Mouse (Mus musculus) left cerebral cortex, postnatal 14 days (tissue): ENCODE data around the gene Mroh2a. TPM values are rescaled to one million over a fixed set of nuclear protein-coding genes. Genes with fewer than 3 reads are reported as not detected.

Experiments used
- DNase-seq, 2 experiments: peaks; one replicate each; pipeline ENCODE4 v3.0.0; 2021 to 2022; ENCODE audit warnings: low spot score in 2 of 2, mixed read lengths in 1 of 2
- intact Hi-C: fragments of 180-260 bp; cut with DNase I; formaldehyde crosslinking; loops from one replicate; pipeline ENCODE4 v1.15.1; 2025
- long read RNA-seq, 2 experiments: library from polyadenylated mRNA; stranded (forward); transcript quantifications; one replicate each; pipeline ENCODE4 v2.0.0; 2021
- total RNA-seq, 2 experiments: library from RNA; stranded (reverse); gene quantifications; 2 replicates each; pipeline ENCODE4 v1.2.3; 2021

Mroh2a gene
- total RNA-seq = under 1 TPM; 0.04 to 0.06 TPM
- long read RNA-seq, experiment 1 = 0 reads
- long read RNA-seq, experiment 2 = 0 reads

GRCm38 (mm10) chr1:88226670-88227379 lies at the start of gene Mroh2a:
TSS of gene Mroh2a (plus strand) at chr1:88226986.
- intact Hi-C loops = no loop called here
- DNase-seq = no peak

GRCm38 (mm10) chr1:88179657-88180056 lies 47.1 kb upstream of the Mroh2a start:
- DNase-seq = no peak
- intact Hi-C loops = no loop called here

- DNase-seq = no peak
- intact Hi-C loops = no loop called here
Measured at GRCm38 (mm10) chr1:88186325-88186935, 40.4 kb upstream of the Mroh2a start.

DNA sequence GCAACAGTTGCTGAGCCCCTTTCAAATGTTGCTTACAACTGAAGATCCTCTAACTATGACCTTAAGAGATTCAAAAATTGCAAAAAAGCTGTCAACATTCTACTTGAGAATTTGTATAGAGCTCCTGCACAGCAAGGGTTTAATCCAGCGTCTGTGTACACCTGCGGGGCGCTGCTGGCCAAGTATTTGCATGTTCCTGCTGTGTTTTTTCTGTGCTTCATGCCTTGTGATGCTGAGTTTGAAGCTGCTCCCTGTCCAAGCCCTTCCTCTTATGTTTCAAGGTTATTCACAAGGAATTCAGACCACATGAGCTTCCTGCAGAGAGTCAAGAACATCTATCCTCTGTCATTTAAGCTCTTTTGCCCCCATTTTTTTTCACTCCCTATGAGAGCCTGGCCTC lies 34.6 kb upstream of the Mroh2a start:
- intact Hi-C loops = no loop called here
- no peak for DNase-seq

DNA sequence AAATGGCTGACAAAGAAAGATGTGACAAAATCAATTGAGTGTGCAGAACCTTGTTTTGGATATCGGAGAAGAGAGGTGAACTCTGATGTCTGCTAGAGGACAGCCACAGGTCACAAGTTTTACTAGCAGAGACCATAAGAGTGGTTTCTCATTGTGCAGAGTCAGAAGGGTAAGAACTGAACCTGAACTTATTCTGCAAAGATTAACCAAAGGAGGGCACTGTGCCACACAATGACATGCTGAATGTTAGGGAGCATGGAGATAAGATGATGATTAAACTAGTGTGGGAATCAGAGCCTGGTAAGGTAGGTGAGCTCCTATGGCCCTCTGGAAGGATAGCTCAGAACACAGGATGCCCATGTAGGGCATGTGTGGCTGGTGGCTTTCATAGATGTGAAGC lies 31.1 kb upstream of the Mroh2a start:
- intact Hi-C loops = no loop called here

DNA sequence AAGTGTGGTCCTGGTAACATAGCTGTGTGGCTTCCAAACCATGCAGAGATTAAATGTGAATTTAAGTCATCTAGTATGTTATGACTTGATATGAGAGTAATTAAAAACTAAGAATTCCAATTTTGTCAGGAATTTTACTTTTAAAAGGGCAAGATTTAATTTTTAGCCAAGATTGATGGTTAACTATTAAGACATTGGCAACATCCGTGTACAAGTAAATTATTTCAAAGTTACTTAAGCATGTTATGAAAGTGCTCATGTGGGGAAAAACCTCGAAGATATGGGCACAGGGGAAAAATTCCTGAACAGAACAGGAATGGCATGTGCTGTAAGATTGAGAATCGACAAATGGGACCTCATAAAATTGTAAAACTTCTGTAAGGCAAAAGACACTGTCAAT lies 29.3 kb upstream of the Mroh2a start:
- no peak for DNase-seq
- intact Hi-C loops = no loop called here

More for the DNA sequence above, 31.1 kb upstream of the Mroh2a start:
- no peak for DNase-seq

DNA sequence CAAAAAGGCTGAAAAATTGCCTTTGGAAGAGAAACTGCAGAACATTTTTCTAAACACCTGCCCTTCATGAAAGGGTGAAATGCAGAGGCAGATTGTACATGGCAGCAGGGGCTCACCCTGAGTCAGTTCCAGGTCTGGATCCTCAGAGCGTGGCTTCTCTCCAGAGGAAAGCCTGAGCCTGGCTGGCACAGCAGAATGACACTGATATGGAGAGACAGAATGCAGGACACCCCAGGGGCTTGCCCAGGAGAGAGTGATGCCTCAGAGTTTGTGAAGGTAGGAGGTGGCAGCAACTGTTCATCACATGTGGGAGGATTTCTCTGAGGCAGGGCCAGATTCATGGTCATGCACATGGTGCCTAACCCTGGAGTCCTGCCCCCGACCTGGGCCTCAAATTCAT lies 26.8 kb upstream of the Mroh2a start:
- intact Hi-C loops = no loop called here
- DNase-seq = no peak

- intact Hi-C loops = no loop called here
- DNase-seq = no peak
Measured at GRCm38 (mm10) chr1:88200456-88200855, 26.3 kb upstream of the Mroh2a start, which contains the start of gene Ugt1a2. TSS of gene Ugt1a2 (plus strand) at chr1:88200601.

- DNase-seq = peak; percentile 75 to 87
- intact Hi-C loops = no loop called here
Measured at GRCm38 (mm10) chr1:88205294-88205922, 21.4 kb upstream of the Mroh2a start, which contains the start of gene Dnajb3. TSS of gene Dnajb3 (minus strand) at chr1:88205782.

- intact Hi-C loops = no loop called here
- no peak for DNase-seq
Measured at GRCm38 (mm10) chr1:88206843-88207479, 19.8 kb upstream of the Mroh2a start.

GRCm38 (mm10) chr1:88211812-88212211 lies 15.0 kb upstream of the Mroh2a start, which contains the start of gene Ugt1a1:
TSS of gene Ugt1a1 (plus strand) at chr1:88211959.
- intact Hi-C loops = no loop called here
- DNase-seq = no peak

GRCm38 (mm10) chr1:88212341-88213045 lies 14.3 kb upstream of the Mroh2a start:
- DNase-seq = no peak
- intact Hi-C loops = no loop called here

DNA sequence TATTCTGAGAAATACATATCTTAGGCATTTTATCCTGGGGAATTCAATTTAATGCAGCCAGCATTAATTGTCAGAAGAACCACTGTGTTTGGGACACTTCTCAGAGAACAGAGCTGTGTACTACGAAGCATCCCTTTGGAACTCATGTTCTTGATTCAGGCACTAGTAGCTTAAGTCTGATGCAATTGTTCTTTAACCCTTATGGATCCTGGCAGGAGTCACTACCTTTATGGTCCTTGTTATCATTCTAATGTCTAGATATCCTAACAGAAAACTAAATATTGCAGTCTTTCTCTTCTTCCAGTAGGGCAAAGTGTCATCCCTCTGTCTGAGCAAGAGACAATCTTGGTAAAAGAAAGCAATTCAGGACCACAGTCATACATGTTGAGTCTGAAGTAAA lies 13.7 kb upstream of the Mroh2a start:
- intact Hi-C loops = no loop called here
- DNase-seq = no peak

DNA sequence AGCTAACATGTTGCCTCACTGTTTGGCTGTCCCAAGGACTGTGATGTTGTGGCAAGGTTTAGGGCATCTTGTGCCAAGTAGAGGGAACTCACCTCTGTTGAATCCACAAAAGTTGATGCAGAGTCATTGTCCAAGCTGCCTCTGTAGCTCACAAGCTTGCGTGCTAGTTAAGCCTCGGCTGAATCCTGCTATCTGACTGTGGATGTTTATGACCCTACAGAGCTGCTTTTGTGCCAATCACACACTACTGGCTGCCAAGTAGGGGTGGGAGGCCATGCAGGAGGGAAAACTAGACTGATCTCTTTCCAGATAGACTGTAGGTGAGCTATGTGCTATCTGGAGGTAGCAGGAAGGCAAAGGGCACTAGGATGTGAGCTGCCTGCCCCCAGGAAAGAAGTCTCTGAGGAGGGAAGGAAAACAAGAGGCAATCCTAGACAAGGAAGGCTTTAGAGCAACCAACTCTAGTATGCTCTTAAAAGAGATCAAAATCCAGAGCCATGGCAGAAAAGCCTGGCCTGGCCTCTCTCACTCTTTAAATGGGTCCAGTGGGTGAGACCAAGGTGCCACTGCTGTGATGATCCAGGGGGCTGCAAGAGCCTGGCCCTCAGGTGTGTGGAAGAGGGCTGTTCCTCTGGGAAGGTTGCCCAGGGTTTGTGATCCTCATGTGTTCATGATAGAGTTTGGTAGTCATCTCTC lies 12.9 kb upstream of the Mroh2a start:
- intact Hi-C loops = no loop called here
- no peak for DNase-seq

DNA sequence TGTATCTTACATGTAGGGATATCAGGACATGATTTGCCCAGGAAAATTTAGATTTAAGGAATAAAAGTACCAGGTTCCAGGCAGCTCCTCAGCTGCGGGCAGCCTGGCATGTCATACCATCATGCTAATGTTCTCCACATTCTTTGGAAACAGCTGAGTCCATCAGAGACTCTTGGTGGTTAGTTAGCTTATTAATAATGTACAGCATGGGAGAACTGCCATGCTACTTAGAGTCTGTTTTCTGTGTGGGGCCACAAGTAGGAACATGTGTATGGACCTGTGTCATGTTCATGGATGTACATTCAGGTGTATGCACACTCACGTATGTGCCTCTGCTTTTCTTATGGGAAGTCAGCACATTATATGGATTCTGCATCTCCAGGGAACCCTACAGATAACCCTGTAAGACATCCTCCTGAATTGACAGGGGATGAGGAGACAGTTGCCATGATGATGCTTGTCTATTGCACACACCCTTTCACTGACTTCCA lies 12.3 kb upstream of the Mroh2a start:
- intact Hi-C loops = no loop called here
- no peak for DNase-seq

- no peak for DNase-seq
- intact Hi-C loops = no loop called here
Measured at GRCm38 (mm10) chr1:88215466-88216380, 11.1 kb upstream of the Mroh2a start.

DNA sequence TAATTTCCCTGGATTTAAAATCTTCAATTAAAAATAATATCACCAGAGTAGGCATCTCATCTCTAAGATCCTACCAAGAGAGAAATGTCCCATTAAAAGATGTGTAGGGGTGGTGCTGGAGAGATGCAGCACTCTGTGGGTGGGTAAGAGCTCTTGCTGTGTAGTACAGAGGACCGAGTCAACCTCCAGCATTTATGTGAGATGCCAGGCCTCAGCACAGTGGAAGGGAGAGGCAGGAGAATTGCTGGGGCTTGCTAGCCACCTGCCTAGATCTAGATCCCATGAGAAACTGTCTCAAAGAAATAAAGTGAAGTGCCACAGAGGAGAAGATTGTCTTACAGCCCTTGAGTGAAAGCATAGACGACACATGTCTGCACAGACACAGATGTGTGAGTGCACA lies 10.2 kb upstream of the Mroh2a start:
- intact Hi-C loops = no loop called here
- no peak for DNase-seq

GRCm38 (mm10) chr1:88217144-88217543 lies 9.6 kb upstream of the Mroh2a start:
- DNase-seq = no peak
- intact Hi-C loops = no loop called here
